Mouse (Mus musculus): Measurements from ENCODE around the gene Sertad2.

DNA sequence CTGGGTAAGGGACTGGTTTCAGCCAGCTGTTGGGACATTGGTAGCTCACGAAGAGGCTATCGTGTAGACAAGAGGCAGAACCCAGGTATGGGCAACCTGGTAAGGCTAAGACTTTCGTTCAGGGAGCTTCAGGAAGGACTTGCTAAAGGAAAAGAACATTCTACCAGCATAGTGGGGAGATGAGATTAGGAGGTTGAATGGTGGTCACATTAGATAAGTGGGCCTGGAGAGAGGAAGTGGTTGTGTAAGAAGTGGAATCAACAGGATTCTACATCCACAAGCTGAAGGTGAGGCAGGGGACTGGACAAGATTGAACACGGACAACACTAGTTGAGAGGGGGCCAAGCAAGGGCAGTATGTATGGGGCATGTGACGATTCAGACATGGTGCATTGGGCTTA is 138.6 kb downstream of the Sertad2 start:
- no peak for TF ChIP-seq SMC3 (IDR thresholded peaks at IDR 0.05; ENCODE audit: low read depth, low read length)
- no peak for TF ChIP-seq EP300 (IDR thresholded peaks at IDR 0.05; ENCODE audit: low read length)
- TF ChIP-seq UBTF (IDR thresholded peaks at IDR 0.05; ENCODE audit: low read depth, low read length), result no peak
- no peak for TF ChIP-seq NRF1 (IDR thresholded peaks at IDR 0.05; ENCODE audit: low read depth, low read length)
- no peak for TF ChIP-seq ZMIZ1 (IDR thresholded peaks at IDR 0.05; ENCODE audit: low read depth, low read length)
